Mouse (Mus musculus) liver, postnatal 0 days (tissue): ENCODE measurements around the gene Eva1c. TPM values are rescaled to one million over a fixed set of nuclear protein-coding genes. Genes with fewer than 3 reads are reported as not detected.

ENCODE experiments used
- ATAC-seq: fragments of 200-750 bp; cut with Nextera tagmentation; 2 replicates; pipeline ENCODE4 v1.8.0; 2017; ENCODE audit warnings: mild to moderate bottlenecking, moderate library complexity
- DNase-seq: peaks from one replicate; pipeline ENCODE4 v3.0.0-alpha.2; 2016
- H3K27ac ChIP-seq: fragments of 300-500 bp; sonication (generic); 2 replicates; pipeline ENCODE4 v1.5.1; 2014; ENCODE audit warnings: antibody characterized with exemption, moderate library complexity, mild to moderate bottlenecking, low read depth
- H3K27me3 ChIP-seq: fragments of 300-500 bp; sonication (generic); 2 replicates; pipeline ENCODE4 v1.6.1; 2014; ENCODE audit warnings: low read length, control low read depth, mixed read lengths; ENCODE audit not compliant: insufficient read depth
- H3K36me3 ChIP-seq: fragments of 300-500 bp; sonication (generic); replicated peaks from 2 replicates; pipeline ENCODE4 v1.6.1; 2014; ENCODE audit warnings: mild to moderate bottlenecking, control low read depth, low read length, moderate library complexity, mixed read lengths; ENCODE audit not compliant: insufficient read depth
- H3K4me1 ChIP-seq: fragments of 300-500 bp; sonication (generic); 2 replicates; pipeline ENCODE4 v1.6.1; 2014; ENCODE audit warnings: antibody characterized with exemption, mild to moderate bottlenecking, control low read depth; ENCODE audit not compliant: insufficient read depth
- H3K4me2 ChIP-seq: fragments of 300-500 bp; sonication (generic); 2 replicates; pipeline ENCODE4 v1.6.1; 2014; ENCODE audit warnings: low read depth, mild to moderate bottlenecking, low read length, moderate library complexity, mixed read lengths
- H3K4me3 ChIP-seq: fragments of 300-500 bp; sonication (generic); 2 replicates; pipeline ENCODE4 v1.5.1; 2014; ENCODE audit warnings: low read depth, low read length
- H3K9ac ChIP-seq: fragments of 300-500 bp; sonication (generic); replicated peaks from 2 replicates; pipeline ENCODE4 v1.6.1; 2014; ENCODE audit warnings: mild to moderate bottlenecking, moderate library complexity
- H3K9me3 ChIP-seq: fragments of 300-500 bp; sonication (generic); 2 replicates; pipeline ENCODE4 v1.6.1; 2016; ENCODE audit warnings: mild to moderate bottlenecking, control low read depth, low read length, mixed read lengths
- CTCF ChIP-seq: sonication (generic); IDR thresholded peaks from 2 replicates; pipeline ENCODE4 v1.5.1; 2016; ENCODE audit warnings: antibody characterized with exemption, low read depth
- EP300 ChIP-seq: IDR thresholded peaks from 2 replicates; pipeline ENCODE4 v1.6.1; 2016; ENCODE audit warnings: antibody characterized with exemption, low read depth, mild to moderate bottlenecking
- WGBS: fragments of 180-500 bp; shearing (Covaris S2); extraction: QIAGEN DNeasy Blood & Tissue Kit; methylation state at CpG from one replicate; pipeline ENCODE4 v1.1.7; 2014; ENCODE audit not compliant: insufficient replicate concordance; 5-methylcytosine and 5-hydroxymethylcytosine counted together
- polyA plus RNA-seq: library from polyadenylated mRNA; unstranded; fragments of >200 nt; fragmentation: Nextera tagmentation; extraction: Ambion mirVana; gene quantifications from 2 replicates; pipeline ENCODE4 v1.2.1, GENCODE M21; 2015

Gene Eva1c
- polyA plus RNA-seq, 1 experiment from 2014 or later: 1.1 TPM

- Histone ChIP-seq H3K4me2 (no peak overlapping the region), H3K27me3 (no peaks in the 10 kb centered on the region), H3K9me3 (no peaks in the 10 kb centered on the region), H3K4me3 (no peak overlapping the region), H3K4me1 (no peaks in the 10 kb centered on the region), H3K36me3 (peaks cover 5% of the 10 kb centered on the region; the same call in 1 of the 2 replicates), H3K27ac (no peak overlapping the region), H3K9ac (no peak overlapping the region)
- peak; percentile 75 for DNase-seq
- WGBS: 33% methylated on average over 5 of the region's 5 CpGs
- peak; percentile 63 for ATAC-seq
- peak; percentile 89 for TF ChIP-seq CTCF
- TF ChIP-seq EP300: no peak
Measured at GRCm38 (mm10) chr16:90925461-90925860, 98.9 kb downstream of the Eva1c start.

GRCm38 (mm10) chr16:90927446-90927845, 100.9 kb downstream of the Eva1c start:
- no peak for ATAC-seq
- Histone ChIP-seq H3K4me3 (no peak overlapping the region), H3K9ac (no peak overlapping the region), H3K27me3 (no peaks in the 10 kb centered on the region), H3K9me3 (no peaks in the 10 kb centered on the region), H3K27ac (no peak overlapping the region), H3K36me3 (peaks cover 5% of the 10 kb centered on the region; the same call in 1 of the 2 replicates), H3K4me2 (no peak overlapping the region), H3K4me1 (no peaks in the 10 kb centered on the region)
- TF ChIP-seq EP300 (no peak), CTCF (no peak)
- 82% methylated on average over 4 of the region's 4 CpGs for WGBS
- no peak for DNase-seq

GRCm38 (mm10) chr16:90933534-90934176, 107.1 kb downstream of the Eva1c start:
- Histone ChIP-seq H3K27me3 (no peaks in the 10 kb centered on the region), H3K4me3 (peak overlapping the region; percentile 84), H3K36me3 (peaks cover 18% of the 10 kb centered on the region), H3K9me3 (no peaks in the 10 kb centered on the region), H3K4me1 (peaks cover 3% of the 10 kb centered on the region; the same call in 1 of the 2 replicates), H3K4me2 (peak overlapping the region; percentile 96), H3K27ac (peak overlapping the region; percentile 85), H3K9ac (peak overlapping the region; percentile 84)
- 23% methylated on average over 13 of the region's 13 CpGs for WGBS
- no peak for ATAC-seq
- no peak for DNase-seq
- TF ChIP-seq EP300: no peak
- TF ChIP-seq CTCF: no peak

- Histone ChIP-seq H3K9ac (peak overlapping the region; percentile 84), H3K9me3 (no peaks in the 10 kb centered on the region), H3K36me3 (peaks cover 20% of the 10 kb centered on the region), H3K4me2 (peak overlapping the region; percentile 96), H3K4me3 (peak overlapping the region; percentile 84), H3K27me3 (no peaks in the 10 kb centered on the region), H3K27ac (peak overlapping the region; percentile 85), H3K4me1 (peaks cover 3% of the 10 kb centered on the region; the same call in 1 of the 2 replicates)
- no peak for TF ChIP-seq EP300
- TF ChIP-seq CTCF: peak; percentile 33; the same call in 1 of the 2 replicates
- peak; percentile 71 for DNase-seq
- under 1% methylated on average over 38 of the region's 38 CpGs for WGBS
- ATAC-seq: peak; percentile 68
Measured at GRCm38 (mm10) chr16:90934193-90934686, 107.7 kb downstream of the Eva1c start.

- Histone ChIP-seq H3K4me2 (peak within 1 kb of the TSS; percentile 96), H3K4me3 (peak within 1 kb of the TSS; percentile 84), H3K4me1 (peaks cover 3% of the 10 kb centered on the region; the same call in 1 of the 2 replicates), H3K36me3 (peaks cover 20% of the 10 kb centered on the region), H3K9me3 (no peaks in the 10 kb centered on the region), H3K9ac (peak within 1 kb of the TSS; percentile 84), H3K27ac (peak within 1 kb of the TSS; percentile 85), H3K27me3 (no peaks in the 10 kb centered on the region)
- under 1% methylated on average over 56 of the region's 56 CpGs for WGBS
- peak; percentile 93 for DNase-seq
- no peak for TF ChIP-seq CTCF
- TF ChIP-seq EP300: no peak
- peak; percentile 97 for ATAC-seq
Measured at GRCm38 (mm10) chr16:90934687-90935328, 108.3 kb downstream of the Eva1c start, which contains the start of gene Cfap298. Gene Cfap298 (minus strand): TSS chr16:90935114.

- Histone ChIP-seq H3K27ac (no peak overlapping the region), H3K4me3 (no peak overlapping the region), H3K9me3 (no peaks in the 10 kb centered on the region), H3K9ac (no peak overlapping the region), H3K36me3 (peaks cover 65% of the 10 kb centered on the region), H3K4me2 (no peak overlapping the region), H3K4me1 (no peaks in the 10 kb centered on the region), H3K27me3 (no peaks in the 10 kb centered on the region)
- TF ChIP-seq CTCF (no peak), EP300 (no peak)
- 88% methylated on average over 7 of the region's 7 CpGs for WGBS
- no peak for DNase-seq
- ATAC-seq: no peak
Measured at GRCm38 (mm10) chr16:90941246-90941645, 114.7 kb downstream of the Eva1c start.
